Mouse (Mus musculus) liver, postnatal 0 days (tissue): ENCODE results near the gene Tpm3.

ENCODE experiments used
- CTCF ChIP-seq: sonication (generic); IDR thresholded peaks from 2 replicates; pipeline ENCODE4 v1.5.1; 2016; ENCODE audit warnings: antibody characterized with exemption, low read depth
- EP300 ChIP-seq: IDR thresholded peaks from 2 replicates; pipeline ENCODE4 v1.6.1; 2016; ENCODE audit warnings: antibody characterized with exemption, low read depth, mild to moderate bottlenecking

DNA sequence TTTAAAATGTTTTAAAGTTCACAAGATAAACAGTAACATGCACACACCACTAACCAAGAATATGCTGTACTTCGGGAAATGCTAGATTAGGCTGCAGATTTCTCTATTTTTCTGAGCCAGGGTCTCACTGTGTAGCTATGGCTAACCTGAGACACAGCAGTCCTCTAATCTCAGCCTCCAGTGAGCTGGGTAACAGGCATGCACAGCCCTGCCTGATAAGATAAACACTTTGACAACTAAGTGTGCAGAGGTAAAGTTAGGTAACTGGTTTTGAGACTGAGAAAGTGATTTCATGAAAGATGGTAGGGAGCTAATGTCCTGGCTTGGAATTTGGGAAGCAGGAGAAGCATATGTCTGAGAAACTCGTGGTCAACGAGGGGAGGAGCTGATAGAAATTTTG, 22.0 kb downstream of the Tpm3 start:
- TF ChIP-seq CTCF (no peak), EP300 (no peak)
